Mouse (Mus musculus): ENCODE data around the gene Plxdc2. TPM values are rescaled to one million over a fixed set of nuclear protein-coding genes. Genes with fewer than 3 reads are reported as not detected.

Gene Plxdc2
- polyA plus RNA-seq, 1 experiment from 2014 or later = 39.0 TPM

GRCm38 (mm10) chr2:16607792-16608586 is 251.9 kb downstream of the Plxdc2 start:
- Histone ChIP-seq H3K9ac (ENCODE audit: low read depth, low read length) (no peak overlapping the region), H3K36me3 (ENCODE audit: insufficient read depth, low read length) (no peaks in the 10 kb centered on the region), H3K9me3 (replicated peaks; ENCODE audit: low read length) (no peaks in the 10 kb centered on the region), H3K4me1 (replicated peaks; ENCODE audit: insufficient read depth, low read length) (no peaks in the 10 kb centered on the region), H3K4me2 (ENCODE audit: low read length) (no peak overlapping the region), H3K27me3 (ENCODE audit: insufficient read depth, low read length) (no peaks in the 10 kb centered on the region), H3K27ac (no peak overlapping the region), H3K4me3 (replicated peaks; ENCODE audit: low read depth, low read length) (no peak overlapping the region)
- DNase-seq (ENCODE audit: low spot score) (peak; percentile 32), ATAC-seq (replicated peaks; ENCODE audit: low FRiP score, low read depth) (no peak)
- no peak for TF ChIP-seq CTCF (IDR thresholded peaks at IDR 0.05; ENCODE audit: low read depth)
- WGBS = 36% methylated on average over 3 of the region's 3 CpGs

- no peaks in the 10 kb centered on the region for H3K36me3 ChIP-seq (ENCODE audit: insufficient read depth, low read length)
These were observed 286.0 kb downstream of the Plxdc2 start for GRCm38 (mm10) chr2:16642061-16642460.

GRCm38 (mm10) chr2:16651713-16652112 is 295.6 kb downstream of the Plxdc2 start:
- no peaks in the 10 kb centered on the region for H3K9me3 ChIP-seq (replicated peaks; ENCODE audit: low read length)
- no peaks in the 10 kb centered on the region for H3K36me3 ChIP-seq (ENCODE audit: insufficient read depth, low read length)
- no peaks in the 10 kb centered on the region for H3K27me3 ChIP-seq (ENCODE audit: insufficient read depth, low read length)
- H3K4me3 ChIP-seq (replicated peaks; ENCODE audit: low read depth, low read length) = no peak overlapping the region
- H3K4me2 ChIP-seq (ENCODE audit: low read length) = no peak overlapping the region
- 91% methylated on average over 2 of the region's 2 CpGs for WGBS
- H3K9ac ChIP-seq (ENCODE audit: low read depth, low read length) = no peak overlapping the region
- H3K4me1 ChIP-seq (replicated peaks; ENCODE audit: insufficient read depth, low read length) = no peaks in the 10 kb centered on the region
- H3K27ac ChIP-seq = no peak overlapping the region
- no peak for TF ChIP-seq CTCF (IDR thresholded peaks at IDR 0.05; ENCODE audit: low read depth)
- ATAC-seq (replicated peaks; ENCODE audit: low FRiP score, low read depth) (no peak), DNase-seq (ENCODE audit: low spot score) (no peak)

More at GRCm38 (mm10) chr2:16642061-16642460, 286.0 kb downstream of the Plxdc2 start:
- no peaks in the 10 kb centered on the region for H3K27me3 ChIP-seq (ENCODE audit: insufficient read depth, low read length)
- no peak for TF ChIP-seq CTCF (IDR thresholded peaks at IDR 0.05; ENCODE audit: low read depth)
- ATAC-seq (replicated peaks; ENCODE audit: low FRiP score, low read depth) (no peak), DNase-seq (ENCODE audit: low spot score) (no peak)
- no peak overlapping the region for H3K4me3 ChIP-seq (replicated peaks; ENCODE audit: low read depth, low read length)
- H3K9me3 ChIP-seq (replicated peaks; ENCODE audit: low read length) = no peaks in the 10 kb centered on the region
- H3K27ac ChIP-seq = no peak overlapping the region
- no peak overlapping the region for H3K9ac ChIP-seq (ENCODE audit: low read depth, low read length)
- no peaks in the 10 kb centered on the region for H3K4me1 ChIP-seq (replicated peaks; ENCODE audit: insufficient read depth, low read length)
- WGBS = 95% methylated on average over 3 of the region's 3 CpGs
- no peak overlapping the region for H3K4me2 ChIP-seq (ENCODE audit: low read length)

- Histone ChIP-seq H3K27me3 (ENCODE audit: insufficient read depth, low read length) (no peaks in the 10 kb centered on the region), H3K4me3 (replicated peaks; ENCODE audit: low read depth, low read length) (no peak overlapping the region), H3K27ac (no peak overlapping the region), H3K4me1 (replicated peaks; ENCODE audit: insufficient read depth, low read length) (no peaks in the 10 kb centered on the region), H3K9ac (ENCODE audit: low read depth, low read length) (no peak overlapping the region), H3K36me3 (ENCODE audit: insufficient read depth, low read length) (no peaks in the 10 kb centered on the region), H3K4me2 (ENCODE audit: low read length) (no peak overlapping the region), H3K9me3 (replicated peaks; ENCODE audit: low read length) (no peaks in the 10 kb centered on the region)
- peak; percentile 74 for DNase-seq (ENCODE audit: low spot score)
- no peak for TF ChIP-seq CTCF (IDR thresholded peaks at IDR 0.05; ENCODE audit: low read depth)
- no peak for ATAC-seq (replicated peaks; ENCODE audit: low FRiP score, low read depth)
- 13% methylated on average over 1 of the region's 1 CpGs for WGBS
These were observed 308.4 kb downstream of the Plxdc2 start for GRCm38 (mm10) chr2:16664516-16664915.

- Histone ChIP-seq H3K4me1 (replicated peaks; ENCODE audit: insufficient read depth, low read length) (no peaks in the 10 kb centered on the region), H3K27me3 (ENCODE audit: insufficient read depth, low read length) (no peaks in the 10 kb centered on the region), H3K9me3 (replicated peaks; ENCODE audit: low read length) (no peaks in the 10 kb centered on the region), H3K4me2 (ENCODE audit: low read length) (no peak overlapping the region), H3K9ac (ENCODE audit: low read depth, low read length) (no peak overlapping the region), H3K27ac (no peak overlapping the region), H3K4me3 (replicated peaks; ENCODE audit: low read depth, low read length) (no peak overlapping the region), H3K36me3 (ENCODE audit: insufficient read depth, low read length) (no peaks in the 10 kb centered on the region)
- WGBS = 95% methylated on average over 1 of the region's 1 CpGs
- DNase-seq (ENCODE audit: low spot score) (no peak), ATAC-seq (replicated peaks; ENCODE audit: low FRiP score, low read depth) (no peak)
- no peak for TF ChIP-seq CTCF (IDR thresholded peaks at IDR 0.05; ENCODE audit: low read depth)
These were observed 312.3 kb downstream of the Plxdc2 start for GRCm38 (mm10) chr2:16668391-16668790.

GRCm38 (mm10) chr2:16682905-16683304 is 326.8 kb downstream of the Plxdc2 start:
- no peaks in the 10 kb centered on the region for H3K27me3 ChIP-seq (ENCODE audit: insufficient read depth, low read length)
- H3K4me3 ChIP-seq (replicated peaks; ENCODE audit: low read depth, low read length) = no peak overlapping the region
- ATAC-seq (replicated peaks; ENCODE audit: low FRiP score, low read depth) (no peak), DNase-seq (ENCODE audit: low spot score) (no peak)
- H3K9ac ChIP-seq (ENCODE audit: low read depth, low read length) = no peak overlapping the region
- H3K27ac ChIP-seq = no peak overlapping the region
- no peaks in the 10 kb centered on the region for H3K36me3 ChIP-seq (ENCODE audit: insufficient read depth, low read length)
- no peaks in the 10 kb centered on the region for H3K4me1 ChIP-seq (replicated peaks; ENCODE audit: insufficient read depth, low read length)
- 98% methylated on average over 3 of the region's 3 CpGs for WGBS
- TF ChIP-seq CTCF (IDR thresholded peaks at IDR 0.05; ENCODE audit: low read depth) = no peak
- H3K9me3 ChIP-seq (replicated peaks; ENCODE audit: low read length) = no peaks in the 10 kb centered on the region
- no peak overlapping the region for H3K4me2 ChIP-seq (ENCODE audit: low read length)
